Mouse (Mus musculus) stomach, embryonic 15.5 days (tissue): ENCODE results near the gene C5ar2. TPM values are rescaled to one million over a fixed set of nuclear protein-coding genes. Genes with fewer than 3 reads are reported as not detected.

Experiments used
- ATAC-seq: fragments of 200-750 bp; cut with Nextera tagmentation; 2 replicates; pipeline ENCODE4 v1.8.0; 2017; ENCODE audit warnings: low read depth, moderate number of reproducible peaks, moderate TSS enrichment; ENCODE audit not compliant: insufficient read depth, low FRiP score
- H3K27ac ChIP-seq: fragments of 300-500 bp; sonication (generic); 2 replicates; pipeline ENCODE4 v1.5.1; 2015; ENCODE audit warnings: mild to moderate bottlenecking, inconsistent platforms
- H3K27me3 ChIP-seq: fragments of 300-500 bp; sonication (generic); replicated peaks from 2 replicates; pipeline ENCODE4 v1.6.1; 2015; ENCODE audit warnings: inconsistent platforms
- H3K36me3 ChIP-seq: fragments of 300-500 bp; sonication (generic); 2 replicates; pipeline ENCODE4 v1.6.1; 2015; ENCODE audit warnings: inconsistent platforms
- H3K4me1 ChIP-seq: fragments of 300-500 bp; sonication (generic); 2 replicates; pipeline ENCODE4 v1.6.1; 2015; ENCODE audit warnings: inconsistent platforms
- H3K4me2 ChIP-seq: fragments of 300-500 bp; sonication (generic); 2 replicates; pipeline ENCODE4 v1.6.1; 2015; ENCODE audit warnings: mild to moderate bottlenecking, inconsistent platforms
- H3K4me3 ChIP-seq: fragments of 300-500 bp; sonication (generic); replicated peaks from 2 replicates; pipeline ENCODE4 v1.5.1; 2015; ENCODE audit warnings: inconsistent platforms
- H3K9ac ChIP-seq: fragments of 300-500 bp; sonication (generic); 2 replicates; pipeline ENCODE4 v1.6.1; 2015; ENCODE audit warnings: inconsistent platforms
- H3K9me3 ChIP-seq: fragments of 300-500 bp; sonication (generic); 2 replicates; pipeline ENCODE4 v1.6.1; 2016; ENCODE audit warnings: inconsistent platforms
- WGBS: fragments of 180-500 bp; shearing (Covaris S2); methylation state at CpG from one replicate; pipeline ENCODE4 v1.1.7; 2015; 5-methylcytosine and 5-hydroxymethylcytosine counted together
- polyA plus RNA-seq: library from polyadenylated mRNA; unstranded; fragments of >200 nt; fragmentation: Nextera tagmentation; extraction: Ambion mirVana; gene quantifications from 2 replicates; pipeline ENCODE4 v1.2.1, GENCODE M21; 2015

Gene C5ar2
- polyA plus RNA-seq, 1 experiment from 2014 or later: 0.37 TPM

GRCm38 (mm10) chr7:16208781-16209665 is 34.9 kb downstream of the C5ar2 start:
- Histone ChIP-seq H3K27ac (no peak overlapping the region; the same call in 1 of the 2 replicates), H3K4me1 (no peaks in the 10 kb centered on the region), H3K27me3 (no peaks in the 10 kb centered on the region), H3K36me3 (peaks cover 25% of the 10 kb centered on the region; the same call in 1 of the 2 replicates), H3K4me2 (no peak overlapping the region), H3K4me3 (no peak overlapping the region), H3K9me3 (no peaks in the 10 kb centered on the region), H3K9ac (no peak overlapping the region)
- WGBS: 58% methylated on average over 21 of the region's 21 CpGs
- ATAC-seq: no peak

GRCm38 (mm10) chr7:16207496-16207895 is 36.5 kb downstream of the C5ar2 start:
- 83% methylated on average over 10 of the region's 10 CpGs for WGBS
- Histone ChIP-seq H3K4me3 (no peak overlapping the region), H3K9me3 (no peaks in the 10 kb centered on the region), H3K27ac (0 out of 2 replicates have a peak overlapping the region, but pooled peaks have one; percentile 16), H3K36me3 (peaks cover 21% of the 10 kb centered on the region; the same call in 1 of the 2 replicates), H3K27me3 (no peaks in the 10 kb centered on the region), H3K4me1 (no peaks in the 10 kb centered on the region), H3K4me2 (no peak overlapping the region), H3K9ac (no peak overlapping the region)
- ATAC-seq: no peak

DNA sequence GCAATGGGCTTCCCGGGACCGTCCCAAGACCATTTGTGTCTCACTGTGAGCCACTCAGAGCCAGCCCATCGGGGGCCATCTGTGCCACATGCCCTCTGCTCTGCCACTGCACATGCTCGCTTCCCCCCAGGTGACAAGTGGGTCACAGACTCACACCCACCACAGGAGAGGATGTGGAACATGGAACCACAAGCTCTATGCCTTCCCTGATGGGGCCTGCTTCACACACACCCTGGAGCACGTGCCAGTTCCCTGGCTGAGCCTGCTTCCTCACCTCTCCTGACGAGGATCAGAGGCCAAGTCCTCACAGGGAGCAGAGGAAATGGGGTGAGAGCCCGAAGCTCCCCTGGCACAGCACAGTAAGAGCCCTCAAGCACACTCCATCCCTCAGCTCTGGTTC is 36.9 kb downstream of the C5ar2 start:
- no peak overlapping the region for H3K27ac ChIP-seq
- no peak overlapping the region for H3K9ac ChIP-seq
- H3K4me3 ChIP-seq: no peak overlapping the region
- no peak for ATAC-seq
- no peaks in the 10 kb centered on the region for H3K9me3 ChIP-seq
- H3K4me2 ChIP-seq: no peak overlapping the region
- H3K27me3 ChIP-seq: no peaks in the 10 kb centered on the region
- H3K36me3 ChIP-seq: peaks cover 21% of the 10 kb centered on the region; the same call in 1 of the 2 replicates
- WGBS: 83% methylated on average over 7 of the region's 7 CpGs
- no peaks in the 10 kb centered on the region for H3K4me1 ChIP-seq

- Histone ChIP-seq H3K4me1 (no peaks in the 10 kb centered on the region), H3K9me3 (no peaks in the 10 kb centered on the region), H3K36me3 (peaks cover 20% of the 10 kb centered on the region; the same call in 1 of the 2 replicates), H3K27me3 (no peaks in the 10 kb centered on the region), H3K9ac (no peak overlapping the region), H3K4me2 (no peak overlapping the region), H3K4me3 (no peak overlapping the region), H3K27ac (peak overlapping the region; percentile 61; the same call in 1 of the 2 replicates)
- ATAC-seq: no peak
- 76% methylated on average over 9 of the region's 9 CpGs for whole genome bisulfite sequencing
Observed at GRCm38 (mm10) chr7:16204791-16205190, 39.2 kb downstream of the C5ar2 start.

DNA sequence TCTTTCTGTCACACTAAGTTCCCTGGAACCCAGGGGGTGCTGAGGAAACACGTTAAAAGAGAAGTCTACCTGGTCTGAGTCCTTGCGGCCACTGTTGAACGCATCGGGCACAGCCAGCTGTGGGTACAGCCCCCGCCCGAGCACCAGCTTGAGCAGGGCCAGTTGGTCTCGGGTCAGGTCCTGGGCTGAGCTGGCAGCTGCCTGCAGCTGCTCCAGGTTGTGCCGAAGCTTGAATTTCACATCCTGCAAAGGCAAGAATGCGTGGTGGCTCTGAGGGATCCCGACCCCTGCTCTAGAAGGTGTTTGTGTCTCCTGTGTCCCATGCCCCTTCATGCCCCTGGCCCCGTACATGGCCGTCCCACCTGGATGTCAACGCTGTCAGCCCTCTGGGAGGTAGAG is 40.5 kb downstream of the C5ar2 start:
- H3K27ac ChIP-seq: 0 out of 2 replicates have a peak overlapping the region, but pooled peaks have one; percentile 31
- 87% methylated on average over 13 of the region's 13 CpGs for WGBS
- ATAC-seq: no peak

GRCm38 (mm10) chr7:16202756-16203504 is 41.0 kb downstream of the C5ar2 start:
- Histone ChIP-seq H3K36me3 (peaks cover 22% of the 10 kb centered on the region; the same call in 1 of the 2 replicates), H3K4me1 (no peaks in the 10 kb centered on the region), H3K4me2 (peak overlapping the region; percentile 5; the same call in 1 of the 2 replicates), H3K27ac (0 out of 2 replicates have a peak overlapping the region, but pooled peaks have one; percentile 31), H3K4me3 (peak overlapping the region; percentile 13), H3K9ac (no peak overlapping the region), H3K27me3 (no peaks in the 10 kb centered on the region), H3K9me3 (no peaks in the 10 kb centered on the region)
- ATAC-seq: no peak
- WGBS: 77% methylated on average over 15 of the region's 15 CpGs

More for the DNA sequence above, 40.5 kb downstream of the C5ar2 start:
- Histone ChIP-seq H3K27me3 (no peaks in the 10 kb centered on the region), H3K36me3 (peaks cover 18% of the 10 kb centered on the region; the same call in 1 of the 2 replicates), H3K4me1 (no peaks in the 10 kb centered on the region), H3K4me3 (peak overlapping the region; percentile 13), H3K9me3 (no peaks in the 10 kb centered on the region), H3K4me2 (no peak overlapping the region; the same call in 1 of the 2 replicates), H3K9ac (no peak overlapping the region)

GRCm38 (mm10) chr7:16201136-16201535 is 42.8 kb downstream of the C5ar2 start:
- Histone ChIP-seq H3K36me3 (peaks cover 26% of the 10 kb centered on the region), H3K4me2 (no peak overlapping the region), H3K9ac (no peak overlapping the region), H3K27me3 (no peaks in the 10 kb centered on the region), H3K4me3 (no peak overlapping the region), H3K4me1 (no peaks in the 10 kb centered on the region), H3K27ac (no peak overlapping the region), H3K9me3 (no peaks in the 10 kb centered on the region)
- ATAC-seq: no peak
- WGBS: 84% methylated on average over 6 of the region's 6 CpGs

DNA sequence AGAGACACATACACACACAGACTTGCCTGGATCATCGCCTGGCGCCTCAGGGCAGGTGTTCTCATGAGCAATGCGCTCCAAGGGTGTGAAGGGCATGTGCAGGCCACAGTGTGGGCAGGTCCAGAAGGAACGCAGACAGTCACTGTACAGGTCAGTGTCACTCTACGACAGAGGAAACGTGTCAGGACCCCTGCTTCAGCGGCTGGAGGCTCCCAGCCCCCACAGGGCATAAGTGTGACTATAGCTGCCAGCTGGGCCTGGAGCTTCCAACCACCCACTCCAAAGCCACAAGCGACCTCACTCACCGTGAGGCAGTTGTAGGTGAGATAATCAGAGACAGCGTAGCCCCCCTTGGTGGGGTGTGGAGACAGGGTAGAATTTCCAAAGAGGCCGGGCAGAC is 45.4 kb downstream of the C5ar2 start:
- WGBS: 83% methylated on average over 11 of the region's 11 CpGs
- no peaks in the 10 kb centered on the region for H3K9me3 ChIP-seq
- no peaks in the 10 kb centered on the region for H3K27me3 ChIP-seq
- H3K36me3 ChIP-seq: peaks cover 22% of the 10 kb centered on the region
- no peaks in the 10 kb centered on the region for H3K4me1 ChIP-seq
- no peak overlapping the region for H3K4me2 ChIP-seq
- no peak for ATAC-seq
- no peak overlapping the region for H3K27ac ChIP-seq
- no peak overlapping the region for H3K4me3 ChIP-seq
- no peak overlapping the region for H3K9ac ChIP-seq

GRCm38 (mm10) chr7:16197166-16197565 is 46.8 kb downstream of the C5ar2 start:
- no peak for ATAC-seq
- Histone ChIP-seq H3K9me3 (no peaks in the 10 kb centered on the region), H3K36me3 (peaks cover 18% of the 10 kb centered on the region), H3K27me3 (no peaks in the 10 kb centered on the region), H3K4me1 (no peaks in the 10 kb centered on the region), H3K4me3 (no peak overlapping the region), H3K27ac (no peak overlapping the region), H3K4me2 (no peak overlapping the region), H3K9ac (no peak overlapping the region)
- WGBS: 64% methylated on average over 5 of the region's 5 CpGs

DNA sequence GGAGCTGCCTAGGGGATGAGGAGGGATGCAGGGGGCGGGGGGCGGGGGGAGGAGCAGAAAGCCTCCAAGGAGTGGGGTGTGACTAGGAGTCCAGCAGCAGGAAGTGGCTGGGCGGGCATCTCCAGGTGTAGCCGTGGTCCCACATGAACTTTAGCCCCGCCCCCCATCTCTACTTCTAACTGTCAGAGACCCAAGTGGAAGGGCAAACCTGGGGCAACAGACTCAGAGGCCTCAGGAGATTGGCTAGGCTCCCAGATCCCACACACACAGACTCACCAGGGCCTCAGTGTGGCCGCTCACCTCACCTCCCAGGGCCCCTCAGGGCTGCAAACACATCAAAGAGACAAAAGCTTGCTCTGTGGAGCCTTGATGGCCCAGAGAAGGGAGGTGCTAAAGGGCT is 47.3 kb downstream of the C5ar2 start:
- Histone ChIP-seq H3K36me3 (peaks cover 15% of the 10 kb centered on the region), H3K27me3 (no peaks in the 10 kb centered on the region), H3K4me3 (no peak overlapping the region), H3K9me3 (no peaks in the 10 kb centered on the region), H3K9ac (no peak overlapping the region), H3K4me2 (no peak overlapping the region), H3K4me1 (no peaks in the 10 kb centered on the region), H3K27ac (no peak overlapping the region)
- ATAC-seq: no peak
- WGBS: 58% methylated on average over 6 of the region's 6 CpGs

- H3K4me1 ChIP-seq: no peaks in the 10 kb centered on the region
- H3K9me3 ChIP-seq: no peaks in the 10 kb centered on the region
- no peak overlapping the region for H3K4me2 ChIP-seq
- H3K27me3 ChIP-seq: no peaks in the 10 kb centered on the region
- H3K36me3 ChIP-seq: peaks cover 10% of the 10 kb centered on the region; the same call in 1 of the 2 replicates
- no peak overlapping the region for H3K9ac ChIP-seq
- WGBS: 34% methylated on average over 3 of the region's 3 CpGs
- ATAC-seq: no peak
- H3K27ac ChIP-seq: no peak overlapping the region
- no peak overlapping the region for H3K4me3 ChIP-seq
Observed at GRCm38 (mm10) chr7:16193702-16194101, 50.3 kb downstream of the C5ar2 start.

DNA sequence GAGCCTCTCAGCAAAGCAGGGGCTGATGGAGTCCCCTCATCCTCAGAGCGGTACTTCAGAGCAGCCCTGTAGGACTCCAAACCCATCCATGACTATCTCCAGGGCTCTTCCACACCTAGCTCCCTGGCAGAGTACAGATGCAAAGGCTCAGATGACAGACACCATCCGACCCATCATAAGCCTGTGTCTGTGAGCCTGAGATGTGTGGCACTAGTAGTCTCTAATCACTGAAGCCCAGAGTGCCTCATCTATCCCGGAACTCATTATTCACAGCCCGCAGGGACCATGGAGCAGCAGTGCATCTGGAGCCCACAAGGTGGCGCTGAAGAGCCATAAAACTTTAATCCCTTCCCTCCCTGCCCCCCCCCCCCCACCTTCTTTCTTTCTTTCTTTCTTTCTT is 51.6 kb downstream of the C5ar2 start:
- Histone ChIP-seq H3K4me1 (no peaks in the 10 kb centered on the region), H3K9ac (no peak overlapping the region), H3K36me3 (peaks cover 3% of the 10 kb centered on the region; the same call in 1 of the 2 replicates), H3K4me2 (no peak overlapping the region), H3K27ac (no peak overlapping the region), H3K27me3 (no peaks in the 10 kb centered on the region), H3K9me3 (no peaks in the 10 kb centered on the region), H3K4me3 (no peak overlapping the region)
- 18% methylated on average over 5 of the region's 5 CpGs for WGBS
- no peak for ATAC-seq
